Mouse (Mus musculus) cortical plate, adult 2 months (tissue): ENCODE measurements around the gene Diaph3.

Experiments used
- CTCF ChIP-seq: fragments of 200-500 bp; IDR thresholded peaks from 2 replicates; pipeline ENCODE4 v1.5.1; 2011; ENCODE audit warnings: mild to moderate bottlenecking, control low read depth, low read length; ENCODE audit not compliant: insufficient read depth; ENCODE audit errors: extremely low read depth
- POLR2A ChIP-seq: fragments of 200-500 bp; IDR thresholded peaks from 2 replicates; pipeline ENCODE4 v1.6.1; 2011; ENCODE audit warnings: mild to moderate bottlenecking, low read length, control low read depth; ENCODE audit not compliant: insufficient read depth; ENCODE audit errors: extremely low read depth

- TF ChIP-seq CTCF = no peak
- no peak for TF ChIP-seq POLR2A
Measured at GRCm38 (mm10) chr14:87146704-87147103, 5.7 kb upstream of the Diaph3 start.
